Mouse (Mus musculus) forebrain, embryonic 12.5 days (tissue): ENCODE results near the gene Aatf. TPM values are rescaled to one million over a fixed set of nuclear protein-coding genes. Genes with fewer than 3 reads are reported as not detected.
A peak's percentile ranks its signal among the peaks of the same experiment; 100 is the strongest.
"Not testable (repeated sequence)": the region's sequence is repeated elsewhere in the genome, so short reads cannot be mapped to it uniquely, and the experiment has no call there.

Experiments used
- ATAC-seq: fragments of 200-750 bp; cut with Nextera tagmentation; 2 replicates; pipeline ENCODE4 v1.8.0; 2017; ENCODE audit warnings: moderate TSS enrichment; ENCODE audit not compliant: low FRiP score
- H3K27ac ChIP-seq: fragments of 300-500 bp; sonication (generic); 2 replicates; pipeline ENCODE4 v1.5.1; 2016; ENCODE audit warnings: mild to moderate bottlenecking
- H3K27me3 ChIP-seq: fragments of 300-500 bp; sonication (generic); 2 replicates; pipeline ENCODE4 v1.6.1; 2016; ENCODE audit warnings: mild to moderate bottlenecking
- H3K36me3 ChIP-seq: fragments of 300-500 bp; sonication (generic); replicated peaks from 2 replicates; pipeline ENCODE4 v1.6.1; 2016; ENCODE audit warnings: mild to moderate bottlenecking
- H3K4me1 ChIP-seq: fragments of 300-500 bp; sonication (generic); 2 replicates; pipeline ENCODE4 v1.6.1; 2016
- H3K4me2 ChIP-seq: fragments of 300-500 bp; sonication (generic); 2 replicates; pipeline ENCODE4 v1.6.1; 2016; ENCODE audit warnings: mild to moderate bottlenecking, moderate library complexity
- H3K4me3 ChIP-seq: fragments of 300-500 bp; sonication (generic); replicated peaks from 2 replicates; pipeline ENCODE4 v1.5.1; 2016; ENCODE audit warnings: mild to moderate bottlenecking
- H3K9ac ChIP-seq: fragments of 300-500 bp; sonication (generic); 2 replicates; pipeline ENCODE4 v1.6.1; 2016; ENCODE audit warnings: mild to moderate bottlenecking
- H3K9me3 ChIP-seq: fragments of 300-500 bp; sonication (generic); 2 replicates; pipeline ENCODE4 v1.6.1; 2016
- WGBS: fragments of 180-500 bp; shearing (Covaris S2); methylation state at CpG from one replicate; pipeline ENCODE4 v1.1.7; 2016; 5-methylcytosine and 5-hydroxymethylcytosine counted together
- polyA plus RNA-seq: library from polyadenylated mRNA; unstranded; fragments of >200 nt; fragmentation: Nextera tagmentation; extraction: Ambion mirVana; gene quantifications from 2 replicates; pipeline ENCODE4 v1.2.1, GENCODE M21; 2016

Aatf gene
- polyA plus RNA-seq, 1 experiment from 2014 or later, result 63.4 TPM

DNA sequence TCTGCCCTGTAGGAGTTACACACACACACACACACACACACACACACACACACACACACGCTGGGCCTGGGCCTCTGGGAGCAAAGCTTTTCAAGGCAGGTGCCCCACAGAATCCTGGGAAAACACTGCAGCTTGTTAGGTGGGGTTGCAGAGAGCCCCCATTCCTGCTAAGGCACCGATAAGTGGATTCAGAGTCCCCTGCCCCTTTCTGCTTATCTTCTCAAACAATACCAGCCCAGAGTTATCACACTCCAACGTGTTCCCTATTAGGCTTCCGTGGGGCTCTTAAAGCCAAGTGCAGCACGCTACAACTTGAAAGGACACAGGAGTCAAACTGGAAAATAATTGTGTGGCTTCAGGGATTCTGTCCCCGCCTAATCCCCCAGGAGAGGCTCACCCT is 100.2 kb downstream of the Aatf start:
- no peaks in the 10 kb centered on the region for H3K9me3 ChIP-seq
- no peak for ATAC-seq
- H3K4me2 ChIP-seq, result no peak overlapping the region
- H3K27ac ChIP-seq, result no peak overlapping the region
- H3K9ac ChIP-seq, result no peak overlapping the region
- peaks cover 33% of the 10 kb centered on the region for H3K4me1 ChIP-seq
- peaks cover 11% of the 10 kb centered on the region; the same call in 1 of the 2 replicates for H3K27me3 ChIP-seq
- WGBS, result 42% methylated on average over 6 of the region's 6 CpGs
- no peaks in the 10 kb centered on the region for H3K36me3 ChIP-seq
- no peak overlapping the region for H3K4me3 ChIP-seq

DNA sequence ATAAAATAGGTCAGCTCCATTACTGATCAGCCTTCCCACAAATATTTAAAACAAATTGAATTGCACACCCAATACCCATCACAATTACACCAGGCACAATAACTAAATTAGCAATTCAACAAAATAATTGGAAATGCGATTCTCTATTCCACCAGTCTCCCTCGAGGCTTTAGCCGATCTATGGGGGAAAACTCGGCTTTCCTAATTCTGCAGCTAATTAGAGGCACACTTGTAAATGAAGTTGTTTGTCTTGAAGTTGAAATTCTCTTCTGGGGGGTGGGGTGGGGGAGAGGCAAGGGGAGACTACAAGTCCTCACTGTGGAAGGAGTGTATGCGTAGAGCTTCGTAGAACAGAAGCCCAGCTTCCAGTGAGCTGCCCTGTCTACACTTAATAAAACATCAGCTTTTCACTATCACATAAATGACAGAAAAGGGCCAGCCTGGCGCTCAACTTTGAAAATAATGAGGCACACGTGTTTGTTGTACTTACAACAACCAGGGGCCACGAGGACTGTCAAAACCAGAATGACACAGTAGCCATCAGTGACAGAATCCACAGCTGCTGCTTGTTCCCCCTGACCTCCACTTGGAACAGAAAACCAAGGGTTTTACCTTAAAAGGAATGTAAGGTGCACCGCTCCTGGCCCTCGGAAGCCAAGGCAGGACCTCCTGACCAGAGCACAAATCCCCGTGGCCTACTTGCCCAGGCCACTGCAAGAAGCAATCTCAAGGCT is 101.0 kb downstream of the Aatf start:
- Histone ChIP-seq H3K9me3 (no peaks in the 10 kb centered on the region), H3K4me1 (peaks cover 33% of the 10 kb centered on the region), H3K4me2 (no peak overlapping the region), H3K9ac (no peak overlapping the region), H3K27me3 (peaks cover 11% of the 10 kb centered on the region; the same call in 1 of the 2 replicates), H3K36me3 (no peaks in the 10 kb centered on the region), H3K27ac (no peak overlapping the region), H3K4me3 (no peak overlapping the region)
- 36% methylated on average over 12 of the region's 12 CpGs for WGBS
- no peak for ATAC-seq

DNA sequence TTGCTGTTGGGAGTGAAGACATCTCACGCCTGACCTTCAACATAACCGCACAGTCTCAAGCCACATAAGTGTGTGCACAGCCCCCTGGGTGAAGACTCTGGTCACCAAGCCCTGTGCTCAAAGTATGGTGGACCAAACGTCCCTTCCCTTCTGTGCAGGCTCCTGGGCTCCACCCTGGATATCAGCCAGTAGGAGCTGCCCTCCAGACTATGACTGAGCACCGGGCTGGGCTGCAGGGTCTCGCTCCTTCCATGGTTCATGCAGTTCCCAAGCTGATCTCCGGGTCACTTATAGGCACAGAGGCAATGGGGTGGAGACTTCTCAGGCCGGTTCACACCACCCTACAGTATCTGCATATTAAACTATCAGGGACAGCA is 101.7 kb downstream of the Aatf start:
- Histone ChIP-seq H3K4me2 (no peak overlapping the region), H3K9me3 (peaks cover 4% of the 10 kb centered on the region), H3K27me3 (peaks cover 9% of the 10 kb centered on the region; the same call in 1 of the 2 replicates), H3K27ac (no peak overlapping the region), H3K9ac (no peak overlapping the region), H3K4me3 (no peak overlapping the region), H3K4me1 (peaks cover 33% of the 10 kb centered on the region), H3K36me3 (no peaks in the 10 kb centered on the region)
- ATAC-seq, result no peak
- WGBS, result 66% methylated on average over 7 of the region's 7 CpGs

DNA sequence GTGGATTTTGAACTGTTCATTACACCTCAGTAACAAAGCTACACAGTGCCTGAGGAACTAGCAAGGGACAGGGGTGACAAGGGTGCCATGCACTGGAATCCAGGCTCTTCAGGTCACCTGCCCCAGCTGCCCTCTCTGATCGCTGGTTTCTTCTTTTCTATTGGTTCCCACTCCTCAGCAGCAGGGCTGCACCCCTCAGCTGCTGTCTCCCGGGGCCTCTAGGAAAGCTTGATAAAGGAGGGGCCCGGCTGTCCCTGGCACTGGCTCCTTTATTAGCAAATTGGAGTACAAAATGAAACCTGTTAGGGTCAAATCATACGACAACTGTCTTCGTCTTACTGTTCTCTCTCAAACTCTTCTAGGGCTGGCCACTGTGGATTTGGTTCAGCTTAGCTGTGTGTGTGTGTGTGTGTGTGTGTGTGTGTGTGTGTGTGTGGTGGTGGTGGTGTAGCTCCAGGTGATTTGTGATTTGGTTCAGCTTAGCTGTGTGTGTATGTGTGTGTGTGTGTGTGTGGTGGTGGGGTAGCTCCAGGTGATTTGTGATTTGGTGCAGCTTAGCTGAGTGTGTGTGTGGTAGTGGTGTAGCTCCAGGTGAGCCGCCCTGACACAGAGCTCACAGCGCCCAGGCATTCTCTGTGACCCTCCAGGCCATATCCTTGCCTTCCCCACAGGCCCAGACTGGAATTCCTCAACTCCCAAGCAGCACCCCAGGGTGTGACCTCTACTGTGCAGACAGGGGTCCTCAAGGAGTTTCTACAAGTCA is 102.3 kb downstream of the Aatf start:
- WGBS, result 62% methylated on average over 7 of the region's 7 CpGs
- peaks cover 33% of the 10 kb centered on the region for H3K4me1 ChIP-seq
- no peak overlapping the region for H3K9ac ChIP-seq
- H3K27me3 ChIP-seq, result peaks cover 7% of the 10 kb centered on the region; the same call in 1 of the 2 replicates
- H3K36me3 ChIP-seq, result no peaks in the 10 kb centered on the region
- H3K9me3 ChIP-seq, result peaks cover 9% of the 10 kb centered on the region
- no peak overlapping the region for H3K4me3 ChIP-seq
- H3K4me2 ChIP-seq, result no peak overlapping the region
- no peak for ATAC-seq
- H3K27ac ChIP-seq, result no peak overlapping the region

DNA sequence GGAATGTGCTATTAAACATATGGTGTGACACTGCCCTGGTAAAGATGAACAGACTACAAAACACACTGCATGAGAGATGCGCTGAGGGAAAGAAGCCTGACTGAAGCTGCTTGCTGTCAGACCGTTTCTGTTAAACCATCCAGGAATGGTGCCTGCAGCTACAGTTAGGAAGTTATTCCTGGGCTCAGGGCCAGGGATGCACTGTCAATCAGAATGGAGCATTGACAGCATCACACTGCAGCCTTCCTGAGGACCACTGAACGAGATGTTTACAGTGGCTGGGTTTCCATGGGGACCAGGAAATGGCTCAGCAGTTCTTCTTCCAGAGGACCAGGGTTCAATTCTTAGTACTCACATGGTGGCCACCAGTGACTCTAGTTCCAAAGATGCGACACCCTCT is 102.9 kb downstream of the Aatf start:
- H3K4me3 ChIP-seq, result no peak overlapping the region
- no peak overlapping the region for H3K4me2 ChIP-seq
- no peak for ATAC-seq
- H3K27ac ChIP-seq, result no peak overlapping the region
- H3K9ac ChIP-seq, result no peak overlapping the region
- WGBS, result 66% methylated on average over 4 of the region's 4 CpGs
- no peaks in the 10 kb centered on the region for H3K36me3 ChIP-seq
- H3K4me1 ChIP-seq, result peaks cover 33% of the 10 kb centered on the region
- H3K27me3 ChIP-seq, result peaks cover 7% of the 10 kb centered on the region; the same call in 1 of the 2 replicates
- H3K9me3 ChIP-seq, result peaks cover 10% of the 10 kb centered on the region

DNA sequence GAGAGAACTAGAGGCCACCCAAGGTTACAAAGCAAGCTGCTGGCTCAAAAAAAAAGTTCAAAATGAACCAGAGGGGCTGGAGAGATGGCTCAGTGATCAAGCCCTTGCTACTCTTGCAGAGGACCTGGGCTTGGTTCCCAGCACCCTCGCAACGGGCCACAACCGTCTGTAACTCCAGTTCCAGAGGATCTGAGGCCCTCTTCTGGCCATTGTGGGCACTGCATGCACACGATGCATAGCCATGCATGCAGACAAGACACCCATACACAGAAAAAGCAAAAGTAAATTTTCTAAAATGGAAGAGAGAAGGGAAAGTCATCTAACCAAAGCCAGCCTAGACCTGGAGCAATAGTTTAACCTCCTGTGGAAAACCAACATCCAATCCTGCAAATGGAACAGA is 106.6 kb downstream of the Aatf start:
- H3K27me3 ChIP-seq, result 0 out of 2 replicates have a peak, but pooled peaks cover 4% of the 10 kb centered on the region
- no peak overlapping the region for H3K27ac ChIP-seq
- ATAC-seq, result no peak
- H3K9me3 ChIP-seq, result peaks cover 10% of the 10 kb centered on the region
- 0 out of 2 replicates have a peak, but pooled peaks cover 3% of the 10 kb centered on the region for H3K36me3 ChIP-seq
- peaks cover 22% of the 10 kb centered on the region for H3K4me1 ChIP-seq
- H3K4me3 ChIP-seq, result no peak overlapping the region
- no peak overlapping the region for H3K9ac ChIP-seq
- no peak overlapping the region for H3K4me2 ChIP-seq
- 94% methylated on average over 4 of the region's 4 CpGs for WGBS

DNA sequence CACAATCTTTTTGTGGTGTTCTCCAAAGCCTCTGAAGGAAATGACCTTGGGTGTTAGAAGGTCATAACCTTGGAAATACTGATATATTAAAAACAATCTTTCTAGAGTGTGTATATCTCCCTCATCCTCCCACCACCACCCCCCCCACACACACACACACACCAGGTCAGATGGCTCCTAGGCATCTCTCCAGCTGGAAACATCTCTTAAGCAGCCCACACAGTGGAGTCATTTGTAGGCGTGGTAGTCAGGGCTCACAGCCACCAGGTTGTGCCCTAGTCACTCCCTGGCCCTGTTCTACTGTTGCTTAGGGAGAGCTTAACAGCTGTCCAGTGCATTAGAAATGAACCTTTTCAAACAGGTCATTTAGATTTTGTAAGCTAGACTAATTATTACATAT is 118.3 kb downstream of the Aatf start:
- Histone ChIP-seq H3K27me3 (no peaks in the 10 kb centered on the region), H3K4me1 (peaks cover 16% of the 10 kb centered on the region), H3K9ac (no peak overlapping the region), H3K4me3 (no peak overlapping the region), H3K27ac (no peak overlapping the region), H3K4me2 (no peak overlapping the region), H3K36me3 (peaks cover 31% of the 10 kb centered on the region), H3K9me3 (no peaks in the 10 kb centered on the region)
- 69% methylated on average over 1 of the region's 1 CpGs for WGBS
- ATAC-seq, result no peak

DNA sequence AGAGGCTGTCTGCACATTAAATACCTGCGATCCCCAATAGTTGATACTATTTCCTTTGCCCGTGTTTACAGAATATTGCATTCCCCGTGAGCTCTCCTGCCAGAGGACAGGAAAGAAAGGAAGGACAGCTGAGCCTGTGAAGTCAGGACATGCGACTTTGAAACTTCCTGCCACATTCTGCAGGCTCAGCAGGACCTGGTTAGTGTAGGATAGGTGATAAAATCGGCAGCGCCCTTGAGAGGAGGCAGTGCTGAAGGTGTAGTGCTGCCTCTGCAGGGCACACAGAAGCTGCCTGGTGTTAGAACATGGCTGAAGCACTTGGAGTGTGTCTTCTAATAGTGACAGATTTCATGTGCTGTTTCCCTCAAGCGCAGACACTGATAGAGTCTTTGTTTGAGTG is 119.8 kb downstream of the Aatf start:
- Histone ChIP-seq H3K4me2 (no peak overlapping the region), H3K27ac (no peak overlapping the region), H3K9me3 (no peaks in the 10 kb centered on the region), H3K36me3 (peaks cover 32% of the 10 kb centered on the region), H3K9ac (no peak overlapping the region), H3K4me3 (no peak overlapping the region), H3K27me3 (no peaks in the 10 kb centered on the region), H3K4me1 (peaks cover 21% of the 10 kb centered on the region)
- 89% methylated on average over 7 of the region's 7 CpGs for WGBS
- ATAC-seq, result no peak

DNA sequence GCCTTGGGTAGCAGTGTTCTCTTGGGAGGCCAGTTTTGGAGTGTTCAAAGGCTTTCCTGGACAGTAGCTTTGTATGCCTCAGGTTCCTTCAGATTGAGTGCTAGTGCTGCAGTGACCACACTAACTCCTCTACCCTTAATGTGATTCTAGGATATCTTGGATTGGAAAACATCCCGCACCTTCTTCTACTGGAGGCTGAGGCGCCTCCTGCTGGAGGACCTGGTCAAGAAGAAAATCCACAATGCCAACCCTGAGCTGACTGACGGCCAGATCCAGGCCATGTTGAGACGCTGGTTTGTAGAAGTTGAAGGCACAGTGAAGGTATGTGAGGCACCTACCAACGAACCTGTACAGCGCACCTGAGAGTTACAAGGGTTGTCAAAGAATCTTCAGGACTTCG is 121.3 kb downstream of the Aatf start:
- Histone ChIP-seq H3K36me3 (peaks cover 20% of the 10 kb centered on the region), H3K4me1 (peaks cover 18% of the 10 kb centered on the region)
- not testable (repeated sequence) for H3K9ac ChIP-seq, H3K27me3 ChIP-seq, H3K4me2 ChIP-seq, ATAC-seq, H3K4me3 ChIP-seq, H3K27ac ChIP-seq, H3K9me3 ChIP-seq
- WGBS, result 83% methylated on average over 7 of the region's 7 CpGs

DNA sequence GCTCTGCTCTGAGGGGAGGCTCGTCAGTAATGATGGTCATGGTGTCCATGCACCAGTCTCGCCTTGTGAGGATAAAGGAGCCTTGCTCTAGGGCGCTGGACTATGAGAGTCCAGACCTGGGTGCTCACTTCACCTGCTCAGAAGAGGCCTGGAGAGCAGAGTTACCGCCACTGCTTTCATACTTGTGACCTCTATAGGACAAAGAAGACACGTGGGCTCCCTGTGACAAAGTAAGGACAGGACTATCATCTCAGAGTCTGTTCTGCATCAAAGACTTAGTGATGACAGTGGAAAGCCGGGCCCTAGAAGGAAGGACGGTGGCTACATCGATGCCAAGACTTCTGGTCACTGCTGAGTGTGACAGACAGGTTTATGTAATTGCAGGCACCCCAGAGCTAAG is 122.2 kb downstream of the Aatf start:
- Histone ChIP-seq H3K9me3 (no peaks in the 10 kb centered on the region), H3K4me1 (peaks cover 11% of the 10 kb centered on the region), H3K27me3 (no peaks in the 10 kb centered on the region), H3K27ac (no peak overlapping the region), H3K4me3 (no peak overlapping the region), H3K4me2 (no peak overlapping the region), H3K9ac (no peak overlapping the region), H3K36me3 (peaks cover 20% of the 10 kb centered on the region)
- no peak for ATAC-seq
- 88% methylated on average over 8 of the region's 8 CpGs for WGBS

DNA sequence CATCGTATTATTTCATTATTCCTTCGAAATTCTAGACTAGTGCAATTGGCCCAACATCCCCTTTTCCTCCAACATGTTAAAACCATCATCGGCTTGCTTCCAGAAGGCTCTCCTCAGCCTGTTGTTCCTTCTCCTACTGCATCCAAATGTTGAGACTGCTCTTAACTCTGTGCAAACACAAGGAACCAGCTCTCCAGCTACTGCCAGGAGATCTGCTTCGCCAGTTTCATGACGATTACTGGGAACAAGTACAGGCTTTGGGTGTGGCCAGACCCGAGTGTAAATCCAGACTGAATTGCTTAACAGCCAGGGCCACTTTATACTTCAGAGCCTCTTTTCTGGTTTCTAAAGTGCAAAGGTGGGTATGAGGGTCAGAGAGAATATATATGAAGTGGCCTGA is 124.0 kb downstream of the Aatf start:
- no peaks in the 10 kb centered on the region for H3K9me3 ChIP-seq
- ATAC-seq, result no peak
- H3K27ac ChIP-seq, result no peak overlapping the region
- no peak overlapping the region for H3K4me2 ChIP-seq
- H3K4me1 ChIP-seq, result peaks cover 5% of the 10 kb centered on the region; the same call in 1 of the 2 replicates
- H3K36me3 ChIP-seq, result peaks cover 23% of the 10 kb centered on the region
- H3K27me3 ChIP-seq, result no peaks in the 10 kb centered on the region
- H3K9ac ChIP-seq, result no peak overlapping the region
- WGBS, result 86% methylated on average over 6 of the region's 6 CpGs
- H3K4me3 ChIP-seq, result no peak overlapping the region

DNA sequence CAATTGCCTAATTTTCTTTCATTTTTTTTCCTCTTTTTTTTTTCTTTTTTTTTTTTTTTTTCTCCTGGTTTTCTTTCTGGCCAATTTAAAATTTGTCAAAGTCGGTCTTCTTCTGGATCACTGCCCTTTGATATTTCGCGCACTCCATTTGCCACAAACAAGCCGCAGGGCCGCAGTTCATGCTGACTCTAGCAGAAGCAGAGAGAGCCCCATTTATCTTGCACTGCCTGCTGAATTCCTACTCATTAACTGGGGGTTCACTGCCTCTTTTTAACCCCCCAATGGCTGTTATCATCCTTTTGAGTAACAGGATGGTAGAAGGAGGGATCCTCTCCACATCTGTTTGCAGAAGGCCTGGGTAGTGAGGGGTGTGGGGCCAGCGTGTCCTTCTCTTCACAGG is 129.4 kb downstream of the Aatf start:
- no peak overlapping the region for H3K9ac ChIP-seq
- whole genome bisulfite sequencing, result 58% methylated on average over 6 of the region's 6 CpGs
- no peaks in the 10 kb centered on the region for H3K9me3 ChIP-seq
- 0 out of 2 replicates have a peak overlapping the region, but pooled peaks have one; percentile 31 for H3K27ac ChIP-seq
- no peak overlapping the region for H3K4me2 ChIP-seq
- H3K36me3 ChIP-seq, result 0 out of 2 replicates have a peak, but pooled peaks cover 5% of the 10 kb centered on the region
- ATAC-seq, result peak; percentile 46; the same call in 1 of the 2 replicates
- no peak overlapping the region for H3K4me3 ChIP-seq
- peaks cover 25% of the 10 kb centered on the region for H3K4me1 ChIP-seq
- no peaks in the 10 kb centered on the region for H3K27me3 ChIP-seq
